Mouse (Mus musculus) stomach, embryonic 15.5 days (tissue): ENCODE results near the gene Rpl36. TPM values are rescaled to one million over a fixed set of nuclear protein-coding genes. Genes with fewer than 3 reads are reported as not detected.

ENCODE experiments used
- ATAC-seq: fragments of 200-750 bp; cut with Nextera tagmentation; 2 replicates; pipeline ENCODE4 v1.8.0; 2017; ENCODE audit warnings: low read depth, moderate number of reproducible peaks, moderate TSS enrichment; ENCODE audit not compliant: insufficient read depth, low FRiP score
- H3K27ac ChIP-seq: fragments of 300-500 bp; sonication (generic); 2 replicates; pipeline ENCODE4 v1.5.1; 2015; ENCODE audit warnings: mild to moderate bottlenecking, inconsistent platforms
- H3K27me3 ChIP-seq: fragments of 300-500 bp; sonication (generic); replicated peaks from 2 replicates; pipeline ENCODE4 v1.6.1; 2015; ENCODE audit warnings: inconsistent platforms
- H3K36me3 ChIP-seq: fragments of 300-500 bp; sonication (generic); 2 replicates; pipeline ENCODE4 v1.6.1; 2015; ENCODE audit warnings: inconsistent platforms
- H3K4me1 ChIP-seq: fragments of 300-500 bp; sonication (generic); 2 replicates; pipeline ENCODE4 v1.6.1; 2015; ENCODE audit warnings: inconsistent platforms
- H3K4me2 ChIP-seq: fragments of 300-500 bp; sonication (generic); 2 replicates; pipeline ENCODE4 v1.6.1; 2015; ENCODE audit warnings: mild to moderate bottlenecking, inconsistent platforms
- H3K4me3 ChIP-seq: fragments of 300-500 bp; sonication (generic); replicated peaks from 2 replicates; pipeline ENCODE4 v1.5.1; 2015; ENCODE audit warnings: inconsistent platforms
- H3K9ac ChIP-seq: fragments of 300-500 bp; sonication (generic); 2 replicates; pipeline ENCODE4 v1.6.1; 2015; ENCODE audit warnings: inconsistent platforms
- H3K9me3 ChIP-seq: fragments of 300-500 bp; sonication (generic); 2 replicates; pipeline ENCODE4 v1.6.1; 2016; ENCODE audit warnings: inconsistent platforms
- WGBS: fragments of 180-500 bp; shearing (Covaris S2); methylation state at CpG from one replicate; pipeline ENCODE4 v1.1.7; 2015; 5-methylcytosine and 5-hydroxymethylcytosine counted together
- polyA plus RNA-seq: library from polyadenylated mRNA; unstranded; fragments of >200 nt; fragmentation: Nextera tagmentation; extraction: Ambion mirVana; gene quantifications from 2 replicates; pipeline ENCODE4 v1.2.1, GENCODE M21; 2015

Rpl36 gene
- polyA plus RNA-seq, 1 experiment from 2014 or later, result 1,789 TPM

- Histone ChIP-seq H3K4me1 (peaks cover 7% of the 10 kb centered on the region), H3K4me2 (peak overlapping the region; percentile 42), H3K9ac (no peak overlapping the region), H3K27ac (no peak overlapping the region), H3K36me3 (0 out of 2 replicates have a peak, but pooled peaks cover 2% of the 10 kb centered on the region), H3K27me3 (no peaks in the 10 kb centered on the region), H3K9me3 (no peaks in the 10 kb centered on the region), H3K4me3 (no peak overlapping the region)
- WGBS, result 50% methylated on average over 3 of the region's 3 CpGs
- ATAC-seq, result no peak
These were observed 50.4 kb downstream of the Rpl36 start for GRCm38 (mm10) chr17:56663659-56664058.

Other genes with a start within 250 kb of the Rpl36 start
- 71.8 and 81.2 TPM in 2 replicates for gene Ptprs, start 136.9 kb upstream of the Rpl36 start, polyA plus RNA-seq
- gene Znrf4, start 101.0 kb upstream of the Rpl36 start, polyA plus RNA-seq, result not detected in 2 replicates
- gene Gm20219, start 59.0 kb upstream of the Rpl36 start, polyA plus RNA-seq, result 9.5 and 10.7 TPM in 2 replicates
- gene Safb2, start 28.8 kb upstream of the Rpl36 start, polyA plus RNA-seq, result 77.9 and 82.7 TPM in 2 replicates
- gene Safb, start 28.6 kb upstream of the Rpl36 start, polyA plus RNA-seq, result 95.8 and 106 TPM in 2 replicates
- gene 2410015M20Rik, start 3.6 kb upstream of the Rpl36 start, polyA plus RNA-seq, result 230 and 238 TPM in 2 replicates
- 59.1 and 59.2 TPM in 2 replicates for gene Lonp1, start 13.5 kb downstream of the Rpl36 start, polyA plus RNA-seq
- 0.30 and 0.48 TPM in 2 replicates for gene Catsperd, start 14.7 kb downstream of the Rpl36 start, polyA plus RNA-seq
- gene Ranbp3, start 59.9 kb downstream of the Rpl36 start, polyA plus RNA-seq, result 75.9 and 81.6 TPM in 2 replicates
- gene Ndufa11, start 104.4 kb downstream of the Rpl36 start, polyA plus RNA-seq, result 437 and 463 TPM in 2 replicates
- 16.9 and 21.5 TPM in 2 replicates for gene Vmac, start 104.6 kb downstream of the Rpl36 start, polyA plus RNA-seq
- 13.3 and 14.7 TPM in 2 replicates for gene Nrtn, start 144.1 kb downstream of the Rpl36 start, polyA plus RNA-seq
- gene Dus3l, start 151.3 kb downstream of the Rpl36 start, polyA plus RNA-seq, result 40.1 and 48.2 TPM in 2 replicates
- 1.3 and 1.4 TPM in 2 replicates for gene Prr22, start 156.8 kb downstream of the Rpl36 start, polyA plus RNA-seq
- 6.1 and 6.6 TPM in 2 replicates for gene Rfx2, start 217.6 kb downstream of the Rpl36 start, polyA plus RNA-seq